Mouse (Mus musculus): ENCODE measurements around the gene Mvb12b.

The Mvb12b gene

DNA sequence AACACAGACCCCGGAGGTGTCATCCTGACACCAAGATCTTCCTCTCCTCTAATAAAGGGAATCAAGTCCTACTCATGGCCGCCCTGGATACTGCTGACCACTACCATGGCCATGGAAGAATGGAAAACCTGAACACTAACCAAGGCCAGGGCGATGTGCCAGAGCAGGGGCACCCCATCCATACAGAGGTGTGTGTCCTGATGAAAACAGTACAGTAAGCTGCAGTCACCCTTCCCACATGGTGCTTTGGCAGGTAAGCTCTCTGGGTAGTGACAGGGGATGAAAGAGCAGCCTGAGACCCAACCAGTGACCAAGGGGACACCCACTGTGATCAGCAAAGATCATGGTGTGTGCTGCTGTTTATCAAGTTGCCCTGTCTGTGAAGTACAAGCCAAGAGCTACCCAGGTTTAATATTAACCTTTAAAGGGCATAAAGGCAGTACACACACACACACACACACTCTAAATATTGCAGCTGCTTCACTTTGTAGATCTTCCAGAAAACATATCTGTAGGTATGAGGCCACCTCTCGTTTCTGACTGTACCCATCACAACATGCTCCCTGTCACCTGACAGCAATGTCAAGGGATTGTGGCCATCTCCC lies 117.1 kb downstream of the Mvb12b start:
- in situ Hi-C loops (cut with MboI; ENCODE audit: low pct_unique_long_range_greater_than_20kb in 1 of 2, low sequenced_read_pairs in 2 of 2, unreplicated experiment in 1 of 2) = no loop called here

DNA sequence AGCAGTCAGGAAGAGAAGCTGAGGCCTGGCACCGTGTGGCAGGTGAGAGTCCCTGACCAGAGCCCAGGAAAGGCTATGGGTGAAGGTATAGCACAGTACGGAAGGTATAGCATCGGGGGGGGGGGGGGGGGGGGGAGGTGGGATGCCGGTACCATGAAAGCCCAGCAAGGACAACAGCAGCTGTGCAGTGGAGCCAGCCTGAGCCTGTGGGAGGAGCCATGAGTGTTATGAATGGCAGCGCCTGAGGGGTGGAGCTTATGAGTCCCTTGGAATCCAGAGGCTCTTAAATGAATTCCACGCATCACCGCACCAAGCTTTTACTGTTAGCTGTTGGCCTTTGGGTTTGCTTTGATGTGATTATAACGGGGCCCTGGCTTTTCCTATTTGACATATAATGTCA lies 123.3 kb downstream of the Mvb12b start:
- in situ Hi-C loops (cut with MboI; ENCODE audit: low pct_unique_long_range_greater_than_20kb in 1 of 2, low sequenced_read_pairs in 2 of 2, unreplicated experiment in 1 of 2) = no loop called here

DNA sequence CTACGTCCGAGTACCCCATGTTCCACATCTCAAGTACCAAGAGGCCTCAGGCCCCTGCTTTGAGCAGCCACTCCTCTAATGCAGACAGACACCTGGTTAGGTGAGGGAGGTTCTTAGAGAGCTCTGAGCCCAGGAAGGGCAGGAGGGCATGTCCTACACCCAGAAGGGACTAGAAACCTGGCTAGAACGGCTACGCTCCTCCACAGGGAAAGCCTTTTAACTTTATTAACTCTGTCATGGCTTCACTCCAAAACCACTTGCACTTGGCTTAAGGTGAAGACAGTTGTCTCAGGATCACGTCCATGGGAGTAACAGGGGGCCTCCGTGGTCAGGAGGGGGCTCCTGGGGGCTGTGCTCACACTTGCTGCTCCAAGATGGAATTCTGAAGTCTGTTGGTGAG lies 125.5 kb downstream of the Mvb12b start:
- in situ Hi-C loops (cut with MboI; ENCODE audit: low pct_unique_long_range_greater_than_20kb in 1 of 2, low sequenced_read_pairs in 2 of 2, unreplicated experiment in 1 of 2) = no loop called here

DNA sequence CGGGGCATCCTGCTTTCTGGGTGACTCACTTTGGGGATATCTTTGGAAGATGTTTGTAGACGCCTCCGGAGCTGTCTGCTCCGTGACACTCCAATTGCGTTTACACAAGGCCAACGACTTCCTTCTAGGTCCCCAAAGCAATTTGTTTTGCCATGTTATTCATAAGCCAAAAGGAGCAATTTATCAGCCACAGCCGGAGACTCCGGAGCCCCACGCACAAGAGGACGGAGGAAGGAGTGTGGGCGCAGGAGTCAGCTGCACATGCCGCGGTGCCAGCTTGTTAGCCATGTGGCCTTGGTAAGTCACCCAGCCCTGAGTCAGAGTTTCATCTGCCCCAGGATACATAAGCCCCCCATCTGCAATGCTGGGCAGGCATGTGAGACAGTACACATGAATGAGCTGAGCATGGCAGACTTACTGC lies 127.2 kb downstream of the Mvb12b start:
- in situ Hi-C loops (cut with MboI; ENCODE audit: low pct_unique_long_range_greater_than_20kb in 1 of 2, low sequenced_read_pairs in 2 of 2, unreplicated experiment in 1 of 2) = no loop called here

DNA sequence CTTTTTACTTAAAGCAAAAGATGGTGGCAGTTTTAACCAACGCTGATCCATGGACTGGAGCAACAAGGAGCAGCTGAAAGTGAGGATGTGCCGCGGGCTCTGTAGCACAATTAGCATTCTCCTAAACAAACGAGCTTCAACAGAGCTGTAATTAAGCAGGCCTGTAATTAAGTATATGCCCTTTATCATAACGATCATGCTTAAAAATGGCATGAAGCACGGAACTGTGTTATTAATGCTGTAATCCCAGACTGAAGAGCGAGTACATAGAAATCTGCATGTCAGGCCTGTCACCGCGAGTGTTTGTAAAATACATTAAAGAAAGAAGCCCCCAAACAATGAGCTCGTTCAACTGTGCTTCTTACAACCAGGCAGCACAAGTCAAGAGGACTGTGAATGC lies 128.3 kb downstream of the Mvb12b start:
- in situ Hi-C loops (cut with MboI; ENCODE audit: low pct_unique_long_range_greater_than_20kb in 1 of 2, low sequenced_read_pairs in 2 of 2, unreplicated experiment in 1 of 2) = no loop called here

DNA sequence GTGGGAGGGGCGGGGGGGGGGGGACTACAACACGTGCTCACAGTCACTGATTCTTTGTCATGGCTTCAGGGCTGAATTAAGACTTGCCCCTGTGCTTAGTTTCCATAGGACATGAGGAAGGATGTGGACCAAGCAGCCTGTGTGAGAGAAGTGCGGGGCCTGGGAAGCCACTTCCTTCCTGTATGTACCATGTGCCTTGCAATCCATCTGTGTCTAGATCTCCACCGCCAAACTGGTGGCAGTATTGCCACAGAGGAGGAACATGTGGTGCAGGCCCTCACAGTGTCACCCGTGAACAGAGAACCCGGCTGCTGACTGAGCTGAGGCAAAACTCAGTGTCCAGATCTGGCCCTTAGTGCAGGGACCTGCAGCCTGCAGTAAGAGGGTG lies 132.1 kb downstream of the Mvb12b start:
- in situ Hi-C loops (cut with MboI; ENCODE audit: low pct_unique_long_range_greater_than_20kb in 1 of 2, low sequenced_read_pairs in 2 of 2, unreplicated experiment in 1 of 2) = no loop called here

DNA sequence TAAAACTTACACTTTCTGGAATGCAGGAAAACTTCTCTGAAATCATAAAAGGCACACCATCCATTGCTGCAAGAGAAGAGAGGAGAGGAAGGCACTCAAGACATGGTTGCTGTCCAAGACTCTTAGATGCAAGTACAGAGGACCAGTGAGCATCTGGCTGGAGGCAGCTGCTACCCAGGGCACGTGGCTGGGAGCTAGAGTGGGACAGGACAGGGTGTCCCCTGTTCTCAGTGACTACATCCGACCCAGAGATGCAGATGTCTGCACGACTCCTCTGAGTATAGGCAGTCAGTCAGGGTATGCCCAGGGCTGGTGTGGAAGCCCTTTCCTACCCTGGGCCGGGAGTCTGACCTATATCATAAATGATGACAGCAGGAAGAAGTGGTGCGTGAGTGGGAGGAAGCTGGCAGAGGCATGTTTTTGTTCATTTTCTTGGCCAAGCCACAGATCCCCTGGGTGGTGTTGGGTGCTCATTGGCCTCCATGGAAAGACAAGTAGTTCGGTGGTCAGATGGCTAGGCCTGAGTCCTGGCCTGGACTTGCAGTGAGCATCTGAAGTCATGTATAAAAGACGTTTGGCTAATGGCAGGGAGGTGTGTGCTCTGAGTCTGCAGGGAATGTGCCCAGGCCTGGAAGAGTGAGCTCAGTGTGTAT lies 132.6 kb downstream of the Mvb12b start:
- in situ Hi-C loops (cut with MboI; ENCODE audit: low pct_unique_long_range_greater_than_20kb in 1 of 2, low sequenced_read_pairs in 2 of 2, unreplicated experiment in 1 of 2) = no loop called here

DNA sequence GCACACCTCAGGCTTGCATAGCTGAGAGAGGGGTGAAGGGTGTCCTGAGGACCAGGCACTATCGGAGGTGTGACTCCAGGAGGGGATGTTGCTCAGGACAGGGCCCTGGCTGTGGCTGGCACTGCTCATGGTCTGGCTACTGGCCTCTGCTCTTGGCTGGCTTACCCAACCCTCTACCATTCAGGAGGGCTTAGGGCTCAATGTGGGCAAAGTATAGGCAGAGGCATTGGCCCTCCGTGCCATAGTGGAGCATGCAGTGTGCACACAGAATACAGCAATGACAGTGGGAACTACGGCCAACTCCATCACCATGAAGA lies 133.5 kb downstream of the Mvb12b start:
- in situ Hi-C loops (cut with MboI; ENCODE audit: low pct_unique_long_range_greater_than_20kb in 1 of 2, low sequenced_read_pairs in 2 of 2, unreplicated experiment in 1 of 2) = no loop called here

DNA sequence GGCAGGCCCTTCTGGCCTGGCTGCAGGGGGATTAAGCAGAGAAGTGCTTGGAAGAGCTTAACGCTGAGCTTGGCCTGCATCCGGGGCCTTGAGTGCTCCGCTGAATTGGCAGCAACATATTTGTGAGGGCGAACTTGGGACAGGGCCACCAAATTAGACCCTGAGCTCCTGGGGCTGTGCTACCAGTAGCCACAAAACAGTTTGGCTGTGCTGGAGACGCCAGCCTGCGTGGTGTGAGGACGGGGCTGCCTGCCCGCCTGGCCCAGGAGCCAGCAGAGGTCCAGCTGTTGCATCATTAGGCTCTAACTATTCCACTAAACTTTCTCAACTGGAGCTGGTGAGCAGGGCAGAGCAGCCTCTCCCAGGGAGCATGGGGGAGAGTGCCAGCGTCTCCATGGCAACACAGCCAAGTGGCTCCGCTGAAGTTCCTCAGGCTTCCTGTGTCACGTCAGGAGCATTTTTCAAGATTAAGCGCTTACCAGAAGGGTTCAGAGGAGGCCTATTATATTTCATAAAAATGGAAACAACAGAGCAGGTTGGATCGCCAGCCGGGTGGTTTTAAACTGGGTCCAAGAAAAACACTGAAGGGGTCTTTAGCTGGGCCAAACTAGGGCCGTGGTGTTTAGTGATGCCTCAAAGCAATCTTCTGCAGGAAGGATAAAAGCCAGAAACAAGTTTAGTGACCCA lies 134.0 kb downstream of the Mvb12b start:
- in situ Hi-C loops (cut with MboI; ENCODE audit: low pct_unique_long_range_greater_than_20kb in 1 of 2, low sequenced_read_pairs in 2 of 2, unreplicated experiment in 1 of 2) = no loop called here

DNA sequence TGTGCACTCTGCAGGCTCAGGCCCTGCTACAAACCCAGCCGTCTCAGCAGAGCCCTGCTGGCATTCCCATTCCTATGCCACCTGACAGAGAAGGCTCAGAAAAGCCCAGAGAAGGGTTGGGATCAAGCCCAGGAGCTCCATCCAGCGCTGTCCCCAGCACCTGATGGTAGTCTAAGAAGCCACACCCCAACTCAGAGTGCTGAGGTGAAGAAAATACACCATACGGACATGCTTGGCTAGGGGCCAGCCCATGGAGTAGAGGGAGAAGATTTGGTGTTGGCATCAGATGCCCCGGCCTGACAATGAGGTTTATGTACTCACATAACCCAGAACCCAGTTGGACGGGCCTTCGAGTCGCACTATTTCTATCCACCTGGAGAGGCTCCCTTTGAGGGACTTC lies 137.1 kb downstream of the Mvb12b start:
- in situ Hi-C loops (cut with MboI; ENCODE audit: low pct_unique_long_range_greater_than_20kb in 1 of 2, low sequenced_read_pairs in 2 of 2, unreplicated experiment in 1 of 2) = no loop called here

DNA sequence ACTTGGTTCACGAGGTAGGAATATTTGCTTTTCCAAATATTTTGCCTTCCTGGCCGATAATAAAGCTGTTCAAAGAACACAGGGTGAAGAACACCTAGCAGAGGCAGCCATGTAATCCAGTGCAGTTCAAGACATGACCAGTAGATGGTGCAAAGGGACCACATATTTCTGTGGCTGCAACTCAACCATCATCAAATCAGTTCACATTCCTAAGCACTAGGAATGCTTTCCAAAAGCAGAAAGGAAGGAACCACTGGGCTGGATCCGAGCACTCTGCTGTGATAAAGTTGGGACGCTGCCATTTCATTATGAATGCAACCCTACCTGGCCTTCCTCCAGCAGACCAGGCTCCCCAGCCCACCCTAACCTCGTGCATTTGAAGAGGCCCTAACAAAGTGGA lies 141.3 kb downstream of the Mvb12b start:
- in situ Hi-C loops (cut with MboI; ENCODE audit: low pct_unique_long_range_greater_than_20kb in 1 of 2, low sequenced_read_pairs in 2 of 2, unreplicated experiment in 1 of 2) = loop anchor here in 1 of 2 experiments (10.0 kb wide), 1 partner anchor 208 kb away; no protein-coding TSS in a partner anchor

DNA sequence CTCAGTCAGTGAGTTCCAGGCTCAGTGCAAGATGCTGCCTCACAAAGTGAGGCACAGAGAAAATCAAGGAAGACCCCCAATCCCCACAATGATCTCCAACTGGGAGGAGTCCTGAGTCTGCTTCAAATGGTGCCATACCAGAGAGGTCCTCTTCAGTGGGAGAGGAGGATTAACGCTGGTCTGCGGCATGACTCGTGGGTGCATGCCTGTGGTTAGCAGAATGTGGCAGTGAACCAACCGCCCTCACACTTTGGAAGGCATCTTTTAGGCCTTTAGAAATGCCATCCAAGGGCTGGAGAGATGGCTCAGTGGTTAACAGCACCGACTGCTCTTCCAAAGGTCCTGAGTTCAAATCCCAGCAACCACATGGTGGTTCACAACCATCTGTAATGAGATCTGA lies 142.0 kb downstream of the Mvb12b start:
- in situ Hi-C loops (cut with MboI; ENCODE audit: low pct_unique_long_range_greater_than_20kb in 1 of 2, low sequenced_read_pairs in 2 of 2, unreplicated experiment in 1 of 2) = loop anchor here in 1 of 2 experiments (10.0 kb wide), 1 partner anchor 209 kb away; no protein-coding TSS in a partner anchor

DNA sequence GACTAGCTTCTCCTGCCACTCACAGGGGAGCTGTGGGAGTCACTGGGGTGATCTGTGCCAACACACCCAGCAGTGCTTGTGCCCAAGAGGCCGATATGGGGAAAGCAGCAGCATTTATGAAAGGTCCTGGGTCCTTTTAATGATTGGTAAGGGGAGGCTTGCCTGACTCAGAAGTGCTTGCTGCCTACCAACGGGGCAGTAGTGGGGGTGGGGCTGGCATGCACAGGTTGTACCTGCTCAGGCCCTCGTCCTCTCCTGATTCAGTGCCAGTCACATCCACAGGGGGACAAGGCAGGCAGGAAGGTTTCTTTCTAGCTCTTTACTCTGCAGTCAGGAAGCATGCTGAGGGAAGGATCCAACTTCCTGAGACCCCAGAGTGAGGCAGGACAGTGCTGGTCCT lies 150.6 kb downstream of the Mvb12b start:
- in situ Hi-C loops (cut with MboI; ENCODE audit: low pct_unique_long_range_greater_than_20kb in 1 of 2, low sequenced_read_pairs in 2 of 2, unreplicated experiment in 1 of 2) = no loop called here

DNA sequence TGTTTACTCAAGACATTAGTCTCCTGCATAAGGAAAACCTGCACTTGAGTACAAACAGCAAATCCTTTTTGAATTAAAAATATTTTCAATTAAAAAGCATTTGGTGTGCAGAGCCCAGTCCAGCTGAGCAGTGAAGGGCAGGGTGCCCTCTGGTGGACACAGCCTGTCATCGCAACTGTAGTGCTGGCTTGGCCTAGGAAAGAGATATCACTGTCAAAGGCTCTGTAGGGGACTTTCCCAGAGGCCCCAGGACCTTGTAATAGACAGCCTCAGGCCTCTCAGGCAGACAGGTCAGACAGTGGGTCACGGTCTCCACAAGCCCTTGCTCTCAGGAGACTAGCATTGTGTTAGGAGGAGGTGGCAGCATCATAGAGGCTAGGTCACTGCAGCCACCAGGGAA lies 151.0 kb downstream of the Mvb12b start:
- in situ Hi-C loops (cut with MboI; ENCODE audit: low pct_unique_long_range_greater_than_20kb in 1 of 2, low sequenced_read_pairs in 2 of 2, unreplicated experiment in 1 of 2) = no loop called here

DNA sequence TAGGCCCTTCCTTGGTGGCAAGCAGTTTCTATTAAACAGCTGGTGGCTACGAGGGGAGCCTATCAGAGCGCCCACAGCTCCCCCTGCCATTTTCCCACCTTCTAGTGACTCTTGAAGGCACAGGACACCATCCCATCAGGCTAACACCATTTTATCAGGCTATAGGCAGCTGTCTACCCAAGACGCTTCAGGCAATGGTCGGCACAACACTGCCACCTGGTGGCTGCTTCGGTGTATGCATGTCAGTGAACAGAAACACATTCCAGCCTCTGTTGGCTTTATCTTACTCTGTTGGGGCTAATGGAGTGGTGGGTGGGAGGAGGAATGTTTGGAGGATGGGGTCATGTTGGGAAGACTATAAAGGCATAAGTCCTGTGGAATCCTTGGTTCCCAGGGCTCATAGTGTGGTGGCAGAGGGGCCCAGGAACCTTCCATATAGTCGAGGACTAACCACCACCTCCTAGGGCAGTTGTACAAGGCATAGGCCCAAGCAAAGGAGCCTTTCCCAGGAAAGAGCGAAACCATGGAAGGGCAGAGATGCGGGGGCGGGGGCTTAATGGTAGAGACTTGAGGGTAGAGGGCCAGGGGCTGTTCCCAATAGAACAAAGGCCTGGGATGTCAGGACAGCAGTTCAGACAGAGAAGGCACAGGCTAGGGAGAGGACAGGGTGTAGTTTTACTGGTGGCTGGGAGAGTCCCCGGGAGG lies 152.8 kb downstream of the Mvb12b start:
- in situ Hi-C loops (cut with MboI; ENCODE audit: low pct_unique_long_range_greater_than_20kb in 1 of 2, low sequenced_read_pairs in 2 of 2, unreplicated experiment in 1 of 2) = no loop called here

DNA sequence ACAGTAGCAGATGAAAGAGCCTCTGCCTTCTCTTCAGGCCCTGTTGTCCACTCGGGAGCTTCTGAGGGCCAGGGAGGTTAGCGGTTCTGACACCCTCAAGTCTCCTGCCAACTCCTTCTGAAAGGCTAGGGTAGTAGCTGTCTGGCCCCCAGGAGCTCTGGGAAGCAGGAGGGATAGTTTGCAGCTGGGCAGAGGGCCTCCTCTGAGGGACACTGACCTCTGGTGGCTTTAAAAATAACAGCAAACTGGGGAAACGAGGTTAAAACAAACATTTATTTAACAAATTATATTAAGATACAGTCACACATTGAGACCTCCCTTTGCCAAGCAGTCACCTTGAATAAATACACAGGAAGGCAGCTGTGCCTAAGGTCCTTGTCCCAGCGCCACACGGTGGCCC lies 158.0 kb downstream of the Mvb12b start:
- in situ Hi-C loops (cut with MboI; ENCODE audit: low pct_unique_long_range_greater_than_20kb in 1 of 2, low sequenced_read_pairs in 2 of 2, unreplicated experiment in 1 of 2) = no loop called here

DNA sequence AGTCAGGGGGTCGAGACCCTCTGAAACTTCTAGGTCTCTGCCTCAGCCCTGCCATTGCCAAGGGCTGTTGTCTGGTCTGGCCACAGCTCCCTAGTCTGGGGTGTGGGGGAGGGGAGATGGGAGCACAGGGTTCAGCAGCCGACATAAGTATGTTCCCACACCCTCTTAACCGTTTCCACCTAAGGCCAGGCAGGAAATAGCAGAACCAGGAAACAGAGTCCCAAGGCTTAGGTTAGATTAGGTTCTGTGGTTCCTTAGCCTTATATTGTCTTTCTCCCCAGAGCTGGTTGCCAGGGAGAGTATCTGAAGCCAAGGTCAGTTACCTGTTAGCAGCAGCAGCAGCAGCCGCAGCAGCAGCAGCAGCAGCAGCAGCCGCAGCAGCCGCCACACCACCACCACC lies 160.5 kb downstream of the Mvb12b start:
- in situ Hi-C loops (cut with MboI; ENCODE audit: low pct_unique_long_range_greater_than_20kb in 1 of 2, low sequenced_read_pairs in 2 of 2, unreplicated experiment in 1 of 2) = no loop called here

DNA sequence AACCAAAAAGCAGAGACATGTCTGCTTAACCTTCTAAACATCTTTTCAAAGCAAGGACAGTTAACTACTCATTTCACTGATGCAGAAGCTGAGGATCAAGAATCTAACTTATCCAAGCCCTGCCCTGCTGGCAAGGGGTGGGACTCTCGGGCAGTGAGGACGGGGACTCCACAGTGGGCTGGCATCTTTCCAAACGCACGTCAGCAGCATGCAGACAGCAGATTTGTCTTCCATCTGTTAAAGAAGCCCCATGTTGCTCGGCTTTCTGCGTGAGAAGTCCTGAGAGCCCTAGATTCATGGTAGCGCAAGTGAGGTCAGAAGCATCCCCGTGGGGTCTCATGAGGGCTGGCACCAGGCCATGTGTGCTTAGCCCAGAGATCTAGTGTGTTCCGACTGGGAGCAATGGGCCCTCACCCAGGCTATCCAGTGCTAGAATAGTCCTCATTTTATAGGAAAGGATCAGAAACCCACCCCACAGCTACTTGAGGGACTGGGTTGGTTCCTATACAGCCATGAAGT lies 167.3 kb downstream of the Mvb12b start:
- in situ Hi-C loops (cut with MboI; ENCODE audit: low pct_unique_long_range_greater_than_20kb in 1 of 2, low sequenced_read_pairs in 2 of 2, unreplicated experiment in 1 of 2) = no loop called here

DNA sequence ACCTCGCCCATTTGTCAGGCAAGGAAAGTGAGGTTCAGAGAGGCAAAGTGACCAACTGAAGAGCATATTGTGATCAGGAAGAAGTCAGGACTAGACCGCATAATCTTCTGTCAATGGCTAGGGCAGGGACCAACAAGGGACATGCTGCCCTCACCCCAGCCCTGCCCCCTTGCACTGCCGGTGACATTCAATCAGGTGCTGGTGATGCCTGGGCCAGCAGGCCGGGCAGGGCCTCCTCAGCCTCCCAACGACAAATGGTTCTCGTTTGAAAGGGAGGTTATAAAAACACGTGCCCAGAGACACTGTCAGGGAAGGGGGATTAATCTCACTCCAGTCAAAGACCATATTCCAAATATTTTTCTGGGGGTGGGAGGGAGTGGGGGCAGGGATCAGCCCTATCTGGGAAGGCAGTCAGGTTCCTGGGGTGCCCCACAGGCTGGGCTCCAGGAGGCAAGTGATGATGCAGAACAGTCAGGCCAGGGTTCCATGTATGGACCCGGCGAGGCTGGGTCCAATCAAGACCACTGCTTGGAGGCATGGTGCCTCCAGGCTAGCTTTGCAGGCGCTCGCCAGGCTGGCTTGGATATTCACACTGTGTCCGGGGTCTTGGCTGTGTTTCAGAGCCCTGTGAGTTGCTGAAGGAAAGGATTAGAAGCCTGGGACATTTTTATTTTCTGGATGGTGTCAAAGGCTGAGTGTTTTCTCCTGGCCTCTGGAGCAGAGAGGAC lies 168.2 kb downstream of the Mvb12b start:
- in situ Hi-C loops (cut with MboI; ENCODE audit: low pct_unique_long_range_greater_than_20kb in 1 of 2, low sequenced_read_pairs in 2 of 2, unreplicated experiment in 1 of 2) = no loop called here

Data from mouse embryonic stem cell (cell line).